25 mouse cellular contexts compared by ENCODE assay signal in genomic region chr2:33762210-33762609, GRCm38 (mm10).
DNase-seq lines count a peak whose midpoint lies in the region; ATAC-seq and TF ChIP-seq lines count a peak whose summit lies in the region.
"Had no signal": no experiment of that assay in that cellular context is flagged by ENCODE, and none has a peak within 500 bp of the region (broad histone marks: within the 10 kb centered on the region; RNA-seq: fewer than 3 reads in every experiment).

No protein-coding gene starts in this region.

- H3K9me3 ChIP-seq in hindbrain, embryonic 10.5 days = no peaks in the 10 kb centered on the region
- H3K9me3 ChIP-seq in hindbrain, embryonic 16.5 days (ENCODE audit: control insufficient read depth, low read length) = no peaks in the 10 kb centered on the region
- no peaks in the 10 kb centered on the region for H3K9me3 ChIP-seq in midbrain, embryonic 10.5 days (replicated peaks)
- no peaks in the 10 kb centered on the region for H3K9me3 ChIP-seq in midbrain, embryonic 11.5 days (ENCODE audit: control insufficient read depth, low read length)
- no peaks in the 10 kb centered on the region; the same call in 1 of the 2 replicates for H3K9me3 ChIP-seq in limb, embryonic 12.5 days
- no peaks in the 10 kb centered on the region for H3K9me3 ChIP-seq in stomach, postnatal 0 days (ENCODE audit: control insufficient read depth, low read length)
- H3K9me3 ChIP-seq: forebrain, embryonic 12.5 days; heart, embryonic 15.5 days; midbrain, embryonic 12.5 days; neural tube, embryonic 13.5 days had no signal

- 86% methylated on average over 6 of the region's 6 CpGs for WGBS in hindbrain, embryonic 10.5 days
- 69% methylated on average over 6 of the region's 6 CpGs for WGBS in hindbrain, embryonic 16.5 days
- 81% methylated on average over 6 of the region's 6 CpGs for WGBS in midbrain, embryonic 10.5 days
- WGBS in midbrain, embryonic 11.5 days = 90% methylated on average over 6 of the region's 6 CpGs
- WGBS in limb, embryonic 12.5 days = 53% methylated on average over 6 of the region's 6 CpGs
- 50% methylated on average over 6 of the region's 6 CpGs for WGBS in stomach, postnatal 0 days

- H3K4me1 ChIP-seq in hindbrain, embryonic 10.5 days (replicated peaks) = peaks cover 28% of the 10 kb centered on the region
- peaks cover 24% of the 10 kb centered on the region for H3K4me1 ChIP-seq in hindbrain, embryonic 16.5 days (ENCODE audit: control insufficient read depth, insufficient read depth, low read depth, low read length)
- peaks cover 35% of the 10 kb centered on the region for H3K4me1 ChIP-seq in midbrain, embryonic 10.5 days
- H3K4me1 ChIP-seq in midbrain, embryonic 11.5 days (ENCODE audit: control insufficient read depth, insufficient read depth, low read length) = peaks cover 6% of the 10 kb centered on the region; the same call in 1 of the 2 replicates
- peaks cover 49% of the 10 kb centered on the region for H3K4me1 ChIP-seq in limb, embryonic 12.5 days (replicated peaks)
- H3K4me1 ChIP-seq in stomach, postnatal 0 days (replicated peaks; ENCODE audit: control insufficient read depth, insufficient read depth) = no peaks in the 10 kb centered on the region
- H3K4me1 ChIP-seq: heart, embryonic 15.5 days had no signal

- no peak for ATAC-seq in hindbrain, embryonic 16.5 days
- ATAC-seq in midbrain, embryonic 11.5 days (ENCODE audit: low FRiP score) = no peak
- ATAC-seq in limb, embryonic 12.5 days (ENCODE audit: insufficient number of reproducible peaks, insufficient read depth, low FRiP score, low TSS enrichment, low read depth) = no peak
- ATAC-seq in stomach, postnatal 0 days (ENCODE audit: low FRiP score, low TSS enrichment) = no peak
- ATAC-seq in frontal cortex, adult (ENCODE audit: low TSS enrichment) = no peak
- ATAC-seq in cerebellum, adult (ENCODE audit: insufficient number of reproducible peaks, low FRiP score, low TSS enrichment) = no peak
- ATAC-seq: activated CD4-positive, CD25-positive, alpha-beta regulatory T cell, adult 4 months; CD4-positive, CD25-positive, alpha-beta regulatory T cell, adult 4 months; Patski had no signal

- no peaks in the 10 kb centered on the region for H3K27me3 ChIP-seq in hindbrain, embryonic 10.5 days (ENCODE audit: insufficient read depth, poor library complexity, severe bottlenecking)
- no peaks in the 10 kb centered on the region for H3K27me3 ChIP-seq in hindbrain, embryonic 16.5 days (replicated peaks; ENCODE audit: control insufficient read depth, insufficient read depth, low read length)
- peaks cover 12% of the 10 kb centered on the region; the same call in 1 of the 2 replicates for H3K27me3 ChIP-seq in midbrain, embryonic 10.5 days (ENCODE audit: low read depth, poor library complexity, severe bottlenecking)
- H3K27me3 ChIP-seq in midbrain, embryonic 11.5 days (ENCODE audit: control insufficient read depth, insufficient read depth, low read length) = no peaks in the 10 kb centered on the region
- H3K27me3 ChIP-seq in limb, embryonic 12.5 days = no peaks in the 10 kb centered on the region
- H3K27me3 ChIP-seq in stomach, postnatal 0 days (ENCODE audit: control insufficient read depth, insufficient read depth, low read length) = no peaks in the 10 kb centered on the region
- H3K27me3 ChIP-seq: heart, embryonic 15.5 days; neural tube, embryonic 13.5 days; Patski had no signal

- TF ChIP-seq EP300 in stomach, postnatal 0 days (optimal IDR thresholded peaks at IDR 0.05) = no peak

- peaks cover 31% of the 10 kb centered on the region for H3K36me3 ChIP-seq in hindbrain, embryonic 10.5 days
- no peaks in the 10 kb centered on the region for H3K36me3 ChIP-seq in hindbrain, embryonic 16.5 days (ENCODE audit: control insufficient read depth, insufficient read depth, low read length)
- H3K36me3 ChIP-seq in midbrain, embryonic 10.5 days = peaks cover 17% of the 10 kb centered on the region
- H3K36me3 ChIP-seq in midbrain, embryonic 11.5 days (ENCODE audit: control insufficient read depth, insufficient read depth, low read length) = no peaks in the 10 kb centered on the region
- peaks cover 8% of the 10 kb centered on the region; the same call in 1 of the 2 replicates for H3K36me3 ChIP-seq in limb, embryonic 12.5 days
- H3K36me3 ChIP-seq in stomach, postnatal 0 days (ENCODE audit: control insufficient read depth, insufficient read depth, low read length) = no peaks in the 10 kb centered on the region

- H3K27ac ChIP-seq in hindbrain, embryonic 10.5 days = 0 out of 2 replicates have a peak overlapping the region, but pooled peaks have one; percentile 35
- H3K27ac ChIP-seq in hindbrain, embryonic 16.5 days (ENCODE audit: low read depth, low read length) = no peak overlapping the region
- H3K27ac ChIP-seq in midbrain, embryonic 10.5 days (replicated peaks) = 0 out of 2 replicates have a peak overlapping the region, but pooled peaks have one; percentile 13
- no peak overlapping the region for H3K27ac ChIP-seq in midbrain, embryonic 11.5 days (ENCODE audit: low read depth, low read length)
- peak overlapping the region; percentile 62 for H3K27ac ChIP-seq in limb, embryonic 12.5 days
- H3K27ac ChIP-seq in stomach, postnatal 0 days (replicated peaks) = 0 out of 2 replicates have a peak overlapping the region, but pooled peaks have one; percentile 4
- H3K27ac ChIP-seq: forebrain, embryonic 12.5 days; heart, embryonic 15.5 days; midbrain, embryonic 12.5 days; neural tube, embryonic 13.5 days had no signal

- H3K4me3 ChIP-seq in hindbrain, embryonic 10.5 days = no peak overlapping the region
- H3K4me3 ChIP-seq in hindbrain, embryonic 16.5 days (ENCODE audit: low read length) = no peak overlapping the region
- H3K4me3 ChIP-seq in midbrain, embryonic 10.5 days = no peak overlapping the region
- no peak overlapping the region for H3K4me3 ChIP-seq in midbrain, embryonic 11.5 days (ENCODE audit: low read depth, low read length)
- no peak overlapping the region for H3K4me3 ChIP-seq in limb, embryonic 12.5 days (replicated peaks)
- no peak overlapping the region for H3K4me3 ChIP-seq in stomach, postnatal 0 days (ENCODE audit: low read depth, low read length)
- H3K4me3 ChIP-seq: forebrain, embryonic 12.5 days; heart, embryonic 15.5 days; midbrain, embryonic 12.5 days; neural tube, embryonic 13.5 days had no signal

- H3K9ac ChIP-seq in hindbrain, embryonic 16.5 days (ENCODE audit: low read depth, low read length) = no peak overlapping the region
- no peak overlapping the region for H3K9ac ChIP-seq in midbrain, embryonic 11.5 days (ENCODE audit: low read length)
- H3K9ac ChIP-seq in limb, embryonic 12.5 days (replicated peaks) = no peak overlapping the region
- no peak overlapping the region for H3K9ac ChIP-seq in stomach, postnatal 0 days (ENCODE audit: low read length)
- H3K9ac ChIP-seq: forebrain, embryonic 12.5 days; heart, embryonic 15.5 days; midbrain, embryonic 12.5 days; neural tube, embryonic 13.5 days had no signal

- H3K4me2 ChIP-seq in hindbrain, embryonic 16.5 days (ENCODE audit: low read length) = no peak overlapping the region
- H3K4me2 ChIP-seq in midbrain, embryonic 11.5 days = no peak overlapping the region
- no peak overlapping the region for H3K4me2 ChIP-seq in limb, embryonic 12.5 days
- no peak overlapping the region for H3K4me2 ChIP-seq in stomach, postnatal 0 days (replicated peaks; ENCODE audit: low read depth)
- H3K4me2 ChIP-seq: forebrain, embryonic 12.5 days; heart, embryonic 15.5 days; liver, embryonic 11.5 days; midbrain, embryonic 12.5 days; neural tube, embryonic 13.5 days had no signal

- TF ChIP-seq CTCF in stomach, postnatal 0 days (IDR thresholded peaks at IDR 0.05; ENCODE audit: low read depth) = no peak

- no peak for DNase-seq in hindbrain, embryonic 10.5 days (ENCODE audit: low spot score)
- no peak for DNase-seq in midbrain, embryonic 10.5 days (ENCODE audit: low spot score)
- DNase-seq in midbrain, embryonic 11.5 days (ENCODE audit: low spot score, missing footprints) = no peak
- no peak for DNase-seq in stomach, postnatal 0 days (ENCODE audit: low spot score)
- DNase-seq: adrenal gland, postnatal 10 days; cerebellum, postnatal 25 days; embryo, embryonic 11 days; gastrocnemius, postnatal 10 days; heart, adult 18-20 months; lung, adult 18-20 months; lung, postnatal 36 days; right cerebral cortex, postnatal 14 days; thymus, adult 2 months had no signal

Comparison
In these comparisons a context has a peak if more than half of its experiments do, and no peak if none do; other contexts are left out.
1. H3K27ac ChIP-seq: peak in hindbrain, embryonic 10.5 days (single experiment), midbrain, embryonic 10.5 days (single experiment), limb, embryonic 12.5 days (single experiment) and stomach, postnatal 0 days (single experiment); none in hindbrain, embryonic 16.5 days (single experiment) and midbrain, embryonic 11.5 days (single experiment).